Mouse (Mus musculus) right cerebral cortex, postnatal 4 days (tissue): ENCODE measurements at regions not wholly inside any gene's neighbourhood (a gene's known extent, or its start where the extent isn't known, plus 50 kb on each side); places are given as distances from the start of the nearest gene placed in this dataset.

Source experiments
- DNase-seq: peaks from one replicate; pipeline ENCODE4 v3.0.0-alpha.2; 2022

GRCm38 (mm10) chr9:61705586-61706233 lies 208.6 kb downstream of the Rplp1 start:
- DNase-seq, result no peak

GRCm38 (mm10) chr9:61703301-61703700 lies 211.0 kb downstream of the Rplp1 start:
- DNase-seq, result no peak

- no peak for DNase-seq
These were observed 211.9 kb downstream of the Rplp1 start for GRCm38 (mm10) chr9:61702280-61702966.

GRCm38 (mm10) chr9:61700576-61700975 lies 213.8 kb downstream of the Rplp1 start:
- DNase-seq, result no peak

- DNase-seq, result no peak
These were observed 214.7 kb downstream of the Rplp1 start for GRCm38 (mm10) chr9:61699618-61700017.

- peak; percentile 83 for DNase-seq
These were observed 216.4 kb downstream of the Rplp1 start for GRCm38 (mm10) chr9:61697959-61698358.

- no peak for DNase-seq
These were observed 217.5 kb downstream of the Rplp1 start for GRCm38 (mm10) chr9:61696831-61697230.

GRCm38 (mm10) chr9:61695821-61696220 lies 218.5 kb downstream of the Rplp1 start:
- no peak for DNase-seq

- no peak for DNase-seq
These were observed 219.0 kb downstream of the Rplp1 start for GRCm38 (mm10) chr9:61695381-61695791.

- no peak for DNase-seq
These were observed 220.1 kb downstream of the Rplp1 start for GRCm38 (mm10) chr9:61694206-61694605.

- no peak for DNase-seq
These were observed 223.6 kb downstream of the Rplp1 start for GRCm38 (mm10) chr9:61690786-61691185.

- DNase-seq, result no peak
These were observed 224.4 kb downstream of the Rplp1 start for GRCm38 (mm10) chr9:61689939-61690338.

GRCm38 (mm10) chr9:61689516-61689915 lies 224.8 kb downstream of the Rplp1 start:
- DNase-seq, result no peak

GRCm38 (mm10) chr9:61683557-61683956 lies 230.8 kb downstream of the Rplp1 start:
- no peak for DNase-seq

GRCm38 (mm10) chr9:61682744-61683259 lies 231.5 kb downstream of the Rplp1 start:
- DNase-seq, result no peak

GRCm38 (mm10) chr9:61682316-61682715 lies 232.0 kb downstream of the Rplp1 start:
- DNase-seq, result no peak

- no peak for DNase-seq
These were observed 232.9 kb downstream of the Rplp1 start for GRCm38 (mm10) chr9:61681406-61681805.

GRCm38 (mm10) chr9:61680911-61681311 lies 233.4 kb downstream of the Rplp1 start:
- DNase-seq, result no peak

GRCm38 (mm10) chr9:61679686-61680085 lies 234.7 kb downstream of the Rplp1 start:
- DNase-seq, result no peak

- DNase-seq, result no peak
These were observed 236.7 kb downstream of the Rplp1 start for GRCm38 (mm10) chr9:61677603-61678002.

- peak; percentile 82 for DNase-seq
These were observed 237.3 kb downstream of the Rplp1 start for GRCm38 (mm10) chr9:61677037-61677436.

GRCm38 (mm10) chr9:61675366-61675765 lies 239.0 kb downstream of the Rplp1 start:
- DNase-seq, result no peak

- DNase-seq, result no peak
These were observed 240.7 kb downstream of the Rplp1 start for GRCm38 (mm10) chr9:61673575-61674203.

- DNase-seq, result no peak
These were observed 243.4 kb downstream of the Rplp1 start for GRCm38 (mm10) chr9:61670986-61671385.
